Mouse (Mus musculus) liver, adult 2 months (tissue): ENCODE measurements at regions not wholly inside any gene's neighbourhood (a gene's known extent, or its start where the extent isn't known, plus 50 kb on each side); places are given as distances from the start of the nearest gene placed in this dataset.

Experiments used
- CTCF ChIP-seq: fragments of 200-500 bp; IDR thresholded peaks from 2 replicates; pipeline ENCODE4 v1.5.1; 2011; ENCODE audit warnings: low read depth, low read length, control low read depth
- POLR2A ChIP-seq: fragments of 200-500 bp; IDR thresholded peaks from 2 replicates; pipeline ENCODE4 v1.6.1; 2011; ENCODE audit warnings: low read length, control low read depth; ENCODE audit not compliant: insufficient read depth; ENCODE audit errors: extremely low read depth

DNA sequence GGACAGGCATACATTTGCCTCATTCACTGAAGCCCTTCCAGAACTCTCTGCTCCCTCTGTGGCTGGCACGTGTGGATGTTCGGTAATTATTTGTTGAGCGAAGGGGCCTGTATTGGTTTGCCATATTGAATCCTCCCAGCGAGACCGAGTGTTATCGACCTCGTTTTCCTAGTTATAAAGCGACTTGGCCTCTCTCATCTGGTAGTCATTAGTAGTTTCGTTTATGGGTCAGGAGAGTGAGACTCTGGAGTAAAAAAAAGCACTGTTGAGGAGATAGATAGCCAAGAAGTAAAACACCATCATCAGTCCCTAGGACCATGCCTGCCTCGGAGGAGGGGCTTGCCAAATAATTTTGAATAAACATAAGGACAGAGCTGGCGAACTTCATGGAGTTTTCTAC, 254.6 kb upstream of the Tbx3 start:
- TF ChIP-seq POLR2A, result no peak
- TF ChIP-seq CTCF, result no peak
